Mouse (Mus musculus) C3H10T1/2 (cell line): Measurements from ENCODE around the gene Il23r. TPM values are rescaled to one million over a fixed set of nuclear protein-coding genes. Genes with fewer than 3 reads are reported as not detected.

Experiments used
- polyA plus RNA-seq, 2 experiments: library from polyadenylated mRNA; unstranded; fragments of >200 nt; fragmentation: generic; extraction: Trizol; gene quantifications; one replicate each; pipeline ENCODE4 v1.2.1; 2012; ENCODE audit warnings: missing spikeins in 2 of 2

Il23r gene
- not detected for polyA plus RNA-seq

GRCm38 (mm10) chr6:67491755-67492154 is at the start of gene Il23r:
TSS of gene Il23r (minus strand) at chr6:67491855.

GRCm38 (mm10) chr6:67535777-67536054 is 44.1 kb upstream of the Il23r start, which contains the start of gene Tacstd2:
TSS of gene Tacstd2 (minus strand) at chr6:67535796.

GRCm38 (mm10) chr6:67375982-67376391 is 115.7 kb downstream of the Il23r start, which contains the start of gene Il12rb2:
TSS of gene Il12rb2 (minus strand) at chr6:67376188.

Other genes starting within 250 kb of the Il23r start
- under 1 TPM in 1 of 2 experiments, not detected in 1; 0.01 TPM for gene Il12rb2, start 115.7 kb downstream of the Il23r start, polyA plus RNA-seq
- not detected for gene Tacstd2, start 43.9 kb upstream of the Il23r start, polyA plus RNA-seq